Mouse (Mus musculus): Measurements from ENCODE around the gene Sulf2. TPM values are rescaled to one million over a fixed set of nuclear protein-coding genes. Genes with fewer than 3 reads are reported as not detected.
"Not testable (repeated sequence)": the region's sequence is repeated elsewhere in the genome, so short reads cannot be mapped to it uniquely, and the experiment has no call there.

Sulf2 gene
- polyA plus RNA-seq, 1 experiment, result 22.4 TPM

DNA sequence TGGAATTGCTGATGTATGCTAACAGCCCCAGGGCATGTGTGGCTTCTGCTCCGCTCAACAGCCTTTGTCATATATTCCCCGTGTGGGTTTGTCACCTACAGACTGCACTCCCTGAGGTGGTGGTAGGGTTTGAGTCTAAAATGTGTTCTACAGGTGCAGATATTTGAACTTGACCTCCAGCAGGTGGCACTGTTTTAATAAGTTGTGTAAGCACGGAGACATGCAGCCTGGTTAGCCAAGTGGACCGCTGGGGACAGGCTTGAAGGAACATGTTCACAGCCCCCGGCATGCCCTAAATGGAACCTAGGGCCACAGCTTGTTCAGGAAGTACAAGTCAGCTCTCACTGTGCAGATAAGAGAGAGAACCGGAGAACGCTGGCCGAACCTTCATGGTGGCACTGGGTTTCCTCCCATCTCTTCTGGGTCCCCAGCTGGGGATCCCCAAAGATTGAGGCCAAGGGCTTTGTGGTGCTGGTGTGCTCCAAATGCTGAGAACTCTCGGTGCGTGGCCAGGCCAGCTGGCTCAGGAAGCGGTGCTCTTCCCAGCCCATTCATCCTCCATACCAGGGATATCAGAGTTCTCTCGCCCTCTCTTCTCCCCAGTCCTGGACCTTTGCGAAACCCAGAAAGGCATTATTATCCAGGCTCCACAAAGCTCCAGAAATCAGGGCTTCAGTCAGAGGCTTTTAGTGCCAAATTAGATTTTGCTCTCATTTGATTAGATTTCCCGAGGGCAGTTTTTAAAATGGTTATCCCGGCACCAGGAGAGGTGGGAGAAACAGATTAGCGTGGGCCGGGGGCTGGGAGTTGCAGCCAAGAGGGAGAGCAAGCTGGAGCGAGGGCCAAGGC, 57.8 kb downstream of the Sulf2 start:
- no peak for DNase-seq (ENCODE audit: low read depth, low spot score)
- 86% methylated on average over 18 of the region's 18 CpGs for WGBS

DNA sequence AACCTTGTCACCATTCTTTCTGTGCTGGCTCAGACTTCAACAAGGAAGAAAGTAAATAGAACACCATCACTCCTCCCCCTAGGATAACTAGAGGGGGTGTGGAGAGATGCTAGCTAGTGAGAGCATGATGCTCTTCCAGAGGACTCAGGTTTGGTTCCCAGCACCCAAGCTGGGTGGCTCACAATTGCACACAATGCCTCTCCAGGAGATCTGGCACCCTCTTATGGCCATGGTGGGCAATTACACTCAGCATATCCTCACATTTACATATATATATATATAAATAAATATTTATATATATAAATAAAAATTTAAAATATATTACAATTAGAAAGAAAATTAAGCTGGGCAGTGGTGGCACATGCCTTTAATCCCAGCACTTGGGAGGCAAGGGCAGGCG, 58.6 kb downstream of the Sulf2 start:
- no peak for DNase-seq (ENCODE audit: low read depth, low spot score)
- 100% methylated on average over 1 of the region's 1 CpGs for WGBS

DNA sequence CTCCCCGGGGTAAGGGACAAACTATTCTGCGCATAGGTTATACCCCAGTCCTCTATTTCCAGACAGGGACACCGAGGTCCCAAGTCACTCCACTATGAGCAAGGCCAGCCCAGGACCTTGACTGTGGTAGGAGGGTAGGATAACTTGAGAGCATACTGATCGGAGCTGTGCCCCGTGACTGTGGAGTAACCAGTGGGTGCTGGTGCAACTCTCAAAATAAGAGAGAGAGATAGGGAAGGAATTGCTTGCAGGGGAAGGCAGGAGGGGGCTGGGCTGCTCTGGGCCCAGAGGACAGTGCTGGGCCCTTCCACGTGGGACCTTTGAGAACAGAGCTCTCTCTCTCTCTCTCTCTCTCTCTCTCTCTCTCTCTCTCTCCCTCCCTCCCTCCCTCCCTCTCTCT, 59.2 kb downstream of the Sulf2 start:
- no peak for DNase-seq (ENCODE audit: low read depth, low spot score)
- 93% methylated on average over 6 of the region's 6 CpGs for WGBS

DNA sequence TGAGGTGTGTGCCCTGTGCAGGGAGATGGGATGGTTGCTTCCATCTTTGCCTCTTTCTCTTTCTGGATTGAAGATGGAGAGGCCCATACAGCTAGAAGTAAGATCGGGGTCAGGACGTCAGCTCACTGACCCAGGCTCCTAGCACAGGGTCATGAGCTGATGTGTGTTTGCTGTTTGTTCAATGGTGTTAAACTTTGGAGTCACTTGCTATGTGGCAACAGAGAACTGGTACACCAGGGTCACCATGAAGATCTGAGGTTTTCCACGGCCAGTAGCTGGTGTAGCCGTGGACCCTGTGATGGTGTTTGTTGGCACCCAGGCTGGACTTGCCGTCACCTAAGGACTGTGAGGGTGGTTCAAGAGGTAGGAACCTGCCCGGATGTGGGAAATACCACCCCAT, 63.1 kb downstream of the Sulf2 start:
- 92% methylated on average over 6 of the region's 6 CpGs for WGBS
- no peak for DNase-seq (ENCODE audit: low read depth, low spot score)

DNA sequence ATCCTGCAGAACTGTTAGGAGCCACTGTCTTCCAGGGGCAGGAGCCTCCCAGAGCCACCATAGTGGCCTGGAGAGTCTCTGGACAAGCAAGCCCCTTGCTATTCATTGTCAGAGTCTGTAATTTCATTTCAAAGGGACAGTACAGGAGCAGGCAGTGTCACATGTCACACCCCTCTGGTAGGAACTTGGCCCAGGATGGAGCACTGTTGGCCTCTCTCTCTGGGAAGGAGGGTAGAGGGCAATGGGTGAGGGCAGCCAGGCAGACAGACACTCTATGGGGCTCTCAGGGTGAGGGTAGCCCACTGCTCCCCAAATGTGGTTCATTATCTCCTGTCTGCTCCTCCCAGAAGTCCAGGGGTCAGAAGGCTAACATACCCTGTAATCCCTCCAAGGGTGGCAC, 63.9 kb downstream of the Sulf2 start:
- DNase-seq (ENCODE audit: low read depth, low spot score), result no peak

DNA sequence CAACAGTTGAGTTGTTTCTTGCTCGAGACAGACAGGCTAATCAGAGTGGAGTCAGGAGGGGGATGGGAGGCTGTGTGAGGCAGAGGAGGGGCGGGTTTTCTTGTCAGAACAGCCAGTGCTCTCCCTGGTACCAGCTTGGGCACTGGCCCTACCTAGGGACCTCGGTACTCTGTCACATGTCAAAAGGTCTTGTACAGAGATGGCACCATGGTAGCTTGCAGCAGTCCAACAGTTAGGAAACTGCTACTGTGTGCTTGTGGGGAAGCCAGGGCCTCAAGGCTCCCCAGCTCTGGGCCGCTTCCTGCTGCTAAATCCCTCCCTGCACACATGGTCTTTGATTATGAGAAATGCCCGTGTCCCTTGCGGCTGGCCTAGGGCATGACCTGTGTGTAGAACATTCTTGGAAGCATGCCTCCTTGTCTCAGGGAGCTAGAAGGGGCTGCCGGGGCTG, 65.3 kb downstream of the Sulf2 start:
- no peak for DNase-seq (ENCODE audit: low read depth, low spot score)
- 74% methylated on average over 7 of the region's 7 CpGs for WGBS

DNA sequence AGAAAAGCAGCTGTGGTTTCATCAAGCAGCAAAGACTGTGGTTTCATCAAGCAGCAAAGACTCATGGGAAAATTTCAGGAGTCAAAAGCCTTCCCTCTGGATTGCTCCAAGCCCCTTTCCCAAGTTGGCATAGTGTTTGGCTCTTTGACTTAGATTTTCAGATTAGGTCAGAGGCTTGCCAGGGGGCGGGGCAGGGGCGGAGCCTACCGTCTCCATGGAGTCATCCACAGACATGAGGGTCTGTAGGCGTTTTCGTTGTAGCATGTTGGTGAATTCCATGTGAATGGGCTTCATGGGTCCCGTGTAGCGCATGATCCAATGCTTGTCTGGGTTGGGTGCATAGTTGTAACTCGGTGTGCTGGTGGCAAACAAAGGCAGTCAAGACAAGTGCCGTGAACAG, 66.5 kb downstream of the Sulf2 start:
- WGBS, result 84% methylated on average over 9 of the region's 9 CpGs
- DNase-seq (ENCODE audit: low read depth, low spot score), result no peak

DNA sequence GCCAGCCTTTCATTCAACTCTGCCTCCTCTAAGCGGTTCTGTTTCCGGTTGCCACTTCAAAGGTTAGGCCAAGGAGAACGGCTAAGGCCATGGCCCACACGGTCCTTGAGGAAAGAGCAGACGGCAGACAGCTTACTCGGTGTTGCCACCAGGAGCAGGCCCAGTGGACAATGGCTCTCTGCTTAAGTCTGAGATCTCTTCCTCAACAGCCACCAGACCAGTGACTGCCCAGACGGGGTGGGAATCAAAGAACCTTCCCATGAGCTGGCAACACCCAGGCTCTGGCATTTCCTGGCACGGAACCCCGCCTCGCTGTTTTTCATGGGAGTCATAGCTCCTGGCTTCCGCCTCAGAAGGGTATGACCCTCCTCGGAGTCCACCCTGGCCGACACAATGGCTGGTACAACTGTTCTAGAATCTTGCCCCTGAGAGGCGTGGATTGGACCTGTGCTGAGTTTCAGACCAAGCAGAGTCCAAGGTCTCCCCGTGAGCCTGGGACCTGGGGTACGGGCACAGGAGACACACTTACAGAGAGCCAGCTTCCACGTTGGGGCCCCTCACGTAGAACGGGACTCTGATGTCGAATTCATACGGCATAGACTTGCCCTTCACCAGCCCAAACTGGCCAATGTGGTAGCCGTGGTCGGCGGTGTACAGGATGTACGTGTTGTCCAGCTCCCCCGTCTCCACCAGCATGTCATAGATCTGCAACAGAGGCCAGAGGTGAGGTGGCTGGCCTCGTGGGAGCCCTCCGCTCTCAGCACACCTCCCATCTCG, 68.8 kb downstream of the Sulf2 start:
- 87% methylated on average over 29 of the region's 29 CpGs for WGBS
- no peak for DNase-seq (ENCODE audit: low read depth, low spot score)

DNA sequence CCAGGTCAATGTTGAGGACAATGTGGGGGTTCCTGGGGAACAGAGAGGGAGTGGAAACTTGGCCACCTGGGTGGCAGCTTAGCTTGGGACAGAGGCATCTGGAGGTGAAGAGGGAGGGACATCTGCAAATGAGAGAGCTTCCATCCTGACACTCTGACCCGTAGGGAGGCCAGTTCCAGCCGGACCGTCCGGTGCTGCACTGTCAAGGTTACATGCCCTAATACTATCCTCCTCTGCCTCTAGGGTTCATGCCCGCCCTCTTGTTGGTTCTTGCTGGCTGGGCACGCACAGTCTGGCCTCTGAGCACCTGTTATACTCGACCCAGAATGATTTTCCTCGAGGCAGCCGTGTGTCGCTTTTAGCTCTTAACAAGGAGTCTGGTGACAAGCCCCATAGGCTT, 69.7 kb downstream of the Sulf2 start:
- no peak for DNase-seq (ENCODE audit: low read depth, low spot score)
- WGBS, result 95% methylated on average over 10 of the region's 10 CpGs

DNA sequence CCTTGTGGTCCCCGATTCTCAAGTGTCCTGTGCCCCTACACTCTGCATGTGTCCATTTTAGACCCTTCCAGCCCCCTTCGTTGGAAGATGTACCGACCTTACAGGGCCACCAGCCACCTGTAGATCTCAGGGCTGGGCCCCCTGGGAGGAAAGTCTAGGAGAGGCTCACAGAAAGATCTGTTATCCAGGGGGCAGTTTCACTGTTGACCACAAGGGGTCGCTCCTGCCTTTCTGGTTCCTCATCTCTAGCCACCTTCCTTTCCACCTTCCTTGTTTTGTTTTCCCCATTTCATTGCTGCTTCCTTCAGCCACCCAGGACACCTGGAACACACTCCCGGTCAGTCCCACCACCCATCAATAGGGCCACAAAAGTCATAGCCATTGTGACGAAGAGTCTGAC, 70.5 kb downstream of the Sulf2 start:
- WGBS, result 43% methylated on average over 6 of the region's 6 CpGs
- not testable (repeated sequence) for DNase-seq (ENCODE audit: low read depth, low spot score)

DNA sequence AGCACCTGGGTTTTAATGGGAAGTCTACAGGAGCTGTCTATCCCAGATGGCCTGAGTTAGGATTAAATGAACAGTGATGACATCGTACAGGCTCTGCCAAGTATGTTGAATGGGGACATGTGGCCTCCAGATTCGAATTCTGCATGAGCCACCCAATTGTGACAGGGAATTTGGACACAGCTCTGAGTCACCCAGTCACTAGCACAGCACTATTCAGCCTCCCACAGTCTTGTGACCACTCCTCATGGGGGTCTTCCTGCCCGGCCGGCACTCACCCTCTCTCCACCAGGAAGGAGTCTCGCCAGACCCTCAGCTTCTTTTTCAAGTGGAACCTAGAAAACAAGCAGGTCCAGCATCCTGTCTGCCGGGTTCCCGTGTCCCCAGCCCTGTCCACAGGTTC, 71.4 kb downstream of the Sulf2 start:
- DNase-seq (ENCODE audit: low read depth, low spot score), result no peak
- 91% methylated on average over 7 of the region's 7 CpGs for WGBS

DNA sequence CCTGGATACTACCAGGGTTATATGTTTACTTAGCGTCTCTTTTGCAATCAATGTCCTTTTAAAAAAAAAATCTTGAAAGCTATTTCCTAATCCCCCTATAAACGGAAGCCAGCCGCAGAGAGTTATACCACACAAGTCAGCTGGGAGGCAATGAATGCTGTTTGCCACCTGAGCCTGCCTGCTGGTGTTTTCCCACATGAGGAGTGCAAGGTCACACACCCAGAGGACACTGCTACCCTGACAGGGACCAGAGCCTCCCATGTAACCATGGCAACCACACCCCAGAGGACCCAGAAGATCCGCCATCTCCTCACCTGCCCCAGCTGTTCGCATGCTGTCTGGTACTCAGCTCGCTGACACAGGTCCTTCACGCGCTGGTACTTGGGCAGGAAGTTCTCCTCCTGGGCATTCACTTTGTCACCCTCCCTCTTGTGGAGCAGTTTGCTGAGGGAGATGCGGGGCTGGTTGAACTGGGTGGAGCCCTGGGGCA, 71.9 kb downstream of the Sulf2 start:
- DNase-seq (ENCODE audit: low read depth, low spot score), result no peak
- whole genome bisulfite sequencing, result 58% methylated on average over 9 of the region's 9 CpGs

DNA sequence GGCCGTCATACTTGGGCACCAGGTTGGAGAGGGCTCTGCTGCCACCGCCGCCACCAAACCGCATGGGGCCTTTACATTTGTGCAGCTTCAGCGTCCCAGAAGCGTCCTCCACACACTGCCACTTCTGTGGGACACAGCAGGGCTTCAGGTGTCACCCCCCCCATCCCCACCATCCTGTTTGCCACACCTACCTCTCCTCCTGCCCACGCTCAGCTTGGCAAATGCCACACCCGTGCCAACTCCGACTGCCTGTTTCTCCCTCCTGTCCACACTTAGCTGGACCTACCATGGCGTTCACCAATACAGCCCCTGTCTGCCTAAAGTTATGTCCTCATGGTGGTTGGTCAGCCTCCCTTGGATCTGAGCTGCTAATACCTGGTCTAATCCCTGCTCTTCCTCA, 72.8 kb downstream of the Sulf2 start:
- no peak for DNase-seq (ENCODE audit: low read depth, low spot score)
- WGBS, result 85% methylated on average over 10 of the region's 10 CpGs

DNA sequence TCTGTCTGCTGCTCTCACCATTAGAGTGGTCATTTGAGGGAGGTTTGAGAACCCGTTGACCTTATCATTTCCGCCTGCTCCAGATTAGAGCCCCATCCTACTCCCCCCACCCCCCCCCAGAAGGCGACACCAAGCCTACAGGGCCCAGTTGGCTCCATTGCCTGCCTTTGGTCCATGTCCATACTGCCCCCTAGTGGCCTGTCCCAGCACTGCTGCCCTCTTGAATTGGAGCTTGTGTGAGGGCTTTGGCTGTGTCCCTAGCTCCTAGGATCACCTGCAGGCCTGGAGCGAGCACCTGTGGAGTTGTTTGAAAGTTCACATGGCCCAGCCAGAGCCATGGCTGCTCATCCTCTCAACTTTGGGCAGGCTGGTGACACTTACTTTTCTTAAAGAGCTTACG, 73.3 kb downstream of the Sulf2 start:
- peak; percentile 37 for DNase-seq (ENCODE audit: low read depth, low spot score)
- WGBS, result 74% methylated on average over 5 of the region's 5 CpGs

DNA sequence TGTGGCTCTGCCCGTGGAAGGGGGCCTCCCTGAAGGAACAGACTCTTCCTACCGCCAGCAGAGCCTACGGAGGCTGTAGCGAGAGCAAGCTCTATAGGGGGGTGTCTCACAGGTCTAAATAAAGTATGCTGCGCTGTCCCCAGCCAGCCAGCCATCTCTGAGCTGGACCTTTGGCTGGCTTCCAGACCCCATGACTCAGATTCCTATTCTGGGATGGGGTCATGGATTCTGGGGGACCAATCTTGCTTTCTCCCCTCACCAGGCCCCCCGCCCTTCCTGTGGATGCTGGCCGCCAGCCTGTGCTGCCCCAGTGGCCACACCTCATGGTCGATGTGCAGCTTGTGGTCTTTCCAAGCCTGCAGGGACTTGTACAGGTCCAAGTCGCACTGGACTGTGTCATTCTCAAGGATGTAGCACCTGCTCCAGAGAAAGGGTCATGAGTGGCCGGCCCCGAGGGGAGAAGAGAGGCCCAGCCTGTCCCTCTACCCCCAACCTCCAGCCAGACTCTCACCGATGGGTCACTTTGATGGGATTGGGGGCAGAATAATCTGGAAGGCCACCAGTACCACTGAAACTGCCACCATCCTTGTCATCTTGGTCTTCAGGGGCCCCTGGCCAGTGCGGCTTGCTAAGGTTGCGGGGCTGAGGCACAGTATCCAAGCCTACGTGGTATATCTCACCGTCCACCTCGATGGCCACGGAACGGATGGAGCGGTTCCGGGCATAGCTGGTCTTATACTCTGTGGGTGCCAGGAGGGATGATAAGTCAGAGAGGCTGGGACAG, 74.3 kb downstream of the Sulf2 start:
- no peak for DNase-seq (ENCODE audit: low read depth, low spot score)
- 87% methylated on average over 21 of the region's 21 CpGs for WGBS

DNA sequence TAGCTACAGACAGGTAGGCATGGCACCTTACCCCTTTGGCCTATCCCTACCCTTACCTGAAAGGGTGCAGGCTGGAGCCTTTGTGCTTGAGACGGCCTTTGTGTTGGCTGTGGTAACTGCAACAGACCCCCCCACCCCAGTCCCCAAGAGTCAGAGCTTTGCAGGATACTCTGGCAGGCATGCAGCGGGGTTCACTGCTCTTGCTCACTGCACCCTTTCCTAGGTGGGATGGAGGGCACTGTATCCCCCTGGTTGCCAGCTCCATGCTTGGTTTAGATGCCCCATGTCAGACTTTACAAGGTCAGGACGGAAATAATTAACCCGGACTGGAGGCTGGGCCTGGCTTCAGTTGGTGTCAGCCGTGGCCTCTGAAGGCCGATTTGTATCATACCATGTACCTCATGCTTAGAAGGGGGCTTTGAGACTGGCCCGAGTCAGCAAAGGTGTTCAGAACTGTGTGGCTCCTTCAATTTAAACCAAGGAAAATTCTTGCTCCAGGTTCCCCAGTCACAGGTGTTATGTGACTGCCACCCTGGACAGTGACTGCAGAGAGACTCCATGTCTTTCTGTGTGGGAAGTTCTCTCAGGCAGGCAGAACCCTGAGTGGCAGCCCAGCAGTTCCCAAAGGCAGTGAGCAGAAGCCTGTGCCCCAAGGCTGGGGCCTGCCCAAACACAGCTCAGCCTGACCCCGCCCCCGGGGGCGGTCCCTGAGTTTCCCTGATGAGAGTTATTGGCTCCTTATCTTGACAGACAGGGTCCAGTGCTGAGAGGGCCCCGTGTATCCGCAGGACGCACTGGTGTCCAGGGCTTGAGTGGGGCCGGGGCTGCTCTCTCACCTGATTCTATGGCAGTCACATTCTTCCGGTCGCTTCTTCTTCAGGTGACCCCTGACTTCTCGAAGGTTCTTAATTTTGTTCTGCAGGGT, 75.2 kb downstream of the Sulf2 start:
- DNase-seq (ENCODE audit: low read depth, low spot score), result no peak

DNA sequence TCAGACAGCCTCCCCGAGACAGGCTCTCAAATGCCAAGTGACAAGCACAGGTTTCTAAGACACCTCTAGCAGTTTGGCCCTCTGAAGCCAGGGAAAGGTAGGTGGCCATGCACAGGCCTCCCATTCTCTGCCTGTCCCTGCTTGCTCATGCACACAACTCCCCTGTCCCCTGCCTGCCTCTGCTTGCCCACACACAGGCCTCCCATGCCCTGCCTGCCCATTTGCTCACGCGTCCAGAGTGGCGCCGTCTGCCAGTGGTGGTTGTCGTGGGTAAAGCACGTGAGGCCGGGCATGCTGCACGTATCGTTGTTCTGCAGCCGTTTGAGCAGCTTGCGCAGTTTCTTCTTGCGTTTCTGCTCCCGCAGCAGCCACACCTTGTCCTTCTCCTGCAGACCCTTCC, 76.2 kb downstream of the Sulf2 start:
- 93% methylated on average over 14 of the region's 14 CpGs for WGBS
- DNase-seq (ENCODE audit: low read depth, low spot score), result no peak

More for the DNA sequence above, 75.2 kb downstream of the Sulf2 start:
- 45% methylated on average over 17 of the region's 17 CpGs for WGBS

DNA sequence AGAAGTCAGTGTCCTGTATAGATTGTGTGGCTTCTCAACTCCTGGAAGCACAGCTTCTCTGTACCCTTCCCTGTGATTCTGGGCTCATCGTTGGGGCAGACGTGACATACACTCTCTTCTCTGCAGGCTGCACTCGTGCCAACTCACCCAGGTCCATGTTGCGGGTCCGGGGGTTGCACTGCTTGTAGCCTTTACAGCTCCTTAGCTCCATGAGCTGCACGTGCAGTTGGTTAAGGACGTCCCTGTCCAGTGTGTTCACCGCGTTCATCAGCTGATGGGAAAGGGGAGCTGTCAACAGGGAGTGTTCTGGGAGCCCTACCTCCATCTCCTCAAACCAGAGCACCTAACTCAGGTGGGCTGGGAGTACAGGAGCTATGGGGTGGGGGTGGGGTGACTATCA, 78.1 kb downstream of the Sulf2 start:
- no peak for DNase-seq (ENCODE audit: low read depth, low spot score)
- WGBS, result 87% methylated on average over 9 of the region's 9 CpGs

DNA sequence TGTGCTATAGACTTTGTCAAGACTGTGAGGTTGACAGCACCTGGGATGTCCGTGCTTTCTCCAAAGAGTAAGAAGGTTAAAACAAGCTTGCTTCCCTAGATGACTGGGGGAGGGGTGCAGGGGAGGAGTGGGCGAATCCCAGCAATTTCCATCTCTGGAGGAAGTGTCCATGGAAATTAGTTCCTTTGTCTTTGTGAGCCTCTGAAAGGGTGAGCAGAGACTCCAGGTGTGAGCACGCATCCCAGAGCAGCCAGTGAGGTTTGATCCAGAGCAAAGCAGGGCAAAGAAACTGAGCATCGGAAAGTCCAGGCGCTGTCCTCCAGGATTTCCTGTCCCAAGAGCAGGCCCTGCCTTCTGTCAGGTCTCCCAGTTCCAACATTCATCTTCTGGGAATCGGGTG, 81.1 kb downstream of the Sulf2 start:
- no peak for DNase-seq (ENCODE audit: low read depth, low spot score)
- WGBS, result 83% methylated on average over 6 of the region's 6 CpGs
